Comparison of ENCODE assay signal across 24 mouse cellular contexts in genomic region chr3:97232328-97232727, GRCm38 (mm10).
DNase-seq lines count a peak whose midpoint lies in the region; ATAC-seq lines count a peak whose summit lies in the region.
"Had no signal": no experiment of that assay in that cellular context is flagged by ENCODE, and none has a peak within 500 bp of the region (broad histone marks: within the 10 kb centered on the region; RNA-seq: fewer than 3 reads in every experiment).

No protein-coding gene starts in this region.

- H3K36me3 ChIP-seq in heart, embryonic 12.5 days = 0 out of 2 replicates have a peak, but pooled peaks cover 5% of the 10 kb centered on the region
- H3K36me3 ChIP-seq: neural tube, embryonic 12.5 days had no signal

- no peak overlapping the region for H3K4me2 ChIP-seq in heart, embryonic 12.5 days
- H3K4me2 ChIP-seq: forebrain, embryonic 13.5 days; limb, embryonic 13.5 days; midbrain, embryonic 11.5 days; neural tube, embryonic 12.5 days had no signal

- no peaks in the 10 kb centered on the region for H3K27me3 ChIP-seq in heart, embryonic 12.5 days (replicated peaks)
- H3K27me3 ChIP-seq: forebrain, embryonic 13.5 days; limb, embryonic 13.5 days; neural tube, embryonic 12.5 days; Patski had no signal

- no peak overlapping the region for H3K9ac ChIP-seq in heart, embryonic 12.5 days
- H3K9ac ChIP-seq: forebrain, embryonic 13.5 days; limb, embryonic 13.5 days; liver, embryonic 14.5 days; neural tube, embryonic 12.5 days had no signal

- no peaks in the 10 kb centered on the region for H3K9me3 ChIP-seq in heart, embryonic 12.5 days (replicated peaks)
- H3K9me3 ChIP-seq: forebrain, embryonic 13.5 days; limb, embryonic 13.5 days; neural tube, embryonic 12.5 days had no signal

- no peak for ATAC-seq in heart, embryonic 12.5 days (ENCODE audit: insufficient number of reproducible peaks, low FRiP score)
- ATAC-seq in common myeloid progenitor, adult 5-6 weeks (replicated peaks; ENCODE audit: low read depth, poor library complexity, severe bottlenecking) = peak; percentile 47
- peak; percentile 73 for ATAC-seq in neutrophil, adult 5-6 weeks (ENCODE audit: extremely low read depth, insufficient number of reproducible peaks, low FRiP score, poor library complexity, severe bottlenecking)
- ATAC-seq: activated CD4-positive, CD25-positive, alpha-beta regulatory T cell, adult 4 months; forebrain, embryonic 13.5 days; hindbrain, postnatal 0 days; intestine, postnatal 0 days; Patski had no signal

- peak overlapping the region; percentile 11; the same call in 1 of the 2 replicates for H3K27ac ChIP-seq in heart, embryonic 12.5 days (ENCODE audit: poor library complexity, severe bottlenecking)
- H3K27ac ChIP-seq: forebrain, embryonic 13.5 days; heart, adult 2 months; hindbrain, embryonic 10.5 days; hindbrain, postnatal 0 days; limb, embryonic 13.5 days; liver, embryonic 14.5 days; neural tube, embryonic 12.5 days had no signal

- no peak overlapping the region for H3K4me3 ChIP-seq in heart, embryonic 12.5 days
- H3K4me3 ChIP-seq: forebrain, embryonic 13.5 days; heart, adult 2 months; hindbrain, embryonic 10.5 days; limb, embryonic 13.5 days; neural tube, embryonic 12.5 days had no signal

- 74% methylated on average over 3 of the region's 3 CpGs for WGBS in heart, embryonic 12.5 days

- H3K4me1 ChIP-seq in heart, embryonic 12.5 days (replicated peaks) = peaks cover 51% of the 10 kb centered on the region

- no peak for DNase-seq in heart, postnatal 25 days (ENCODE audit: low spot score)
- DNase-seq in lung, postnatal 36 days = peak; percentile 49
- no peak for DNase-seq in lung, postnatal 14 days
- no peak for DNase-seq in T-cell, adult 2 months (ENCODE audit: low spot score)
- no peak for DNase-seq in left cerebral cortex, postnatal 36 days (ENCODE audit: low spot score in 2 of 2)
- DNase-seq: adrenal gland, postnatal 36 days; cerebellum, adult 18-20 months; gastrocnemius, postnatal 10 days; heart, adult 2 months; right cerebral cortex, postnatal 14 days; thymus, postnatal 25 days had no signal

- intact Hi-C loops in heart, postnatal 25 days (cut with DNase I) = no loop called here
- intact Hi-C loops in left cerebral cortex, postnatal 36 days (cut with DNase I) = no loop called here
